Mouse (Mus musculus): ENCODE data around the gene Mras. TPM values are rescaled to one million over a fixed set of nuclear protein-coding genes. Genes with fewer than 3 reads are reported as not detected.
A peak's percentile ranks its signal among the peaks of the same experiment; 100 is the strongest.

The Mras gene
- polyA plus RNA-seq, 1 experiment from 2014 or later, result 50.9 TPM

DNA sequence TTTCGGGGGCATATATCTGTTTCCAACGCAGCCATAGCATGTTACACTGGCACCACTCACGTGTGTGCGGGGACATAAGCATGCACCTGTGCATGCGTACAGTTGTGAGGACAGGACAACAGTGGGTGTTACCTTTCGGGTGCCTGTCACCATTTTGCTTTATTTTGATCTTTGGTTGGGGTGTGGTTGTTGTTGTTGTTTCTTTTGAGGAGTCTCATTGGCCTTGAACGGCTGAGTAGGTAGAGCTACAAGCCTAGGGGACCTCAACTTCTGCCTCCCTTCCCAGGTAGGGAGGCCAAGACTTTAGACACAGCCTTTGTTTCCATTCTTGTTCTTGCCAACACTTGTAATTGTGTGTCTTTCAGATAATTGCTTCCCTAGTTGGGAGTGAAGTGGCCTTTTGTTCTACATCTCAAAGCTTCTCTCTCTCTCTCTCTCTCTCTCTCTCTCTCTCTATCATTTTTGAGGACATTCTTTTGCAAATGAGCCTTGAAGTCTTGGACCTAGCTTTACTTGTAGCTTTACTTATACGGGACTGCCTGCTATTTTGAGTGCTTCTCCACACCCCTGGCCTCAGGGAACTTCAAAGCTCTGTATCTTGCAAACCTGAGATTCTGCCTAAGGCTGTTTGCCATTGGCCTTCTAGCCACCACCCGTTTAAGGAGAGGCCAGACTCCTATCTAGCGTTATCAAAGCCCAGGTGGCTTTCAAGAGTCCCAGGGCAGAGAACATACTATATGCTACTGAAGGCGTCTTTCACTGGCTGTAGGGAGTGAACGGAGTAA lies 792 bp upstream of the Mras start:
- ATAC-seq (ENCODE audit: low FRiP score), result no peak
- H3K9ac ChIP-seq (replicated peaks), result no peak overlapping the region
- H3K27ac ChIP-seq (replicated peaks), result no peak overlapping the region
- H3K36me3 ChIP-seq, result no peaks in the 10 kb centered on the region
- H3K4me1 ChIP-seq, result peaks cover 37% of the 10 kb centered on the region
- no peaks in the 10 kb centered on the region for H3K9me3 ChIP-seq (replicated peaks)
- H3K4me3 ChIP-seq (replicated peaks), result no peak overlapping the region
- H3K27me3 ChIP-seq (replicated peaks), result peaks cover 9% of the 10 kb centered on the region
- 82% methylated on average over 12 of the region's 12 CpGs for WGBS
- peak overlapping the region; percentile 91 for H3K4me2 ChIP-seq

DNA sequence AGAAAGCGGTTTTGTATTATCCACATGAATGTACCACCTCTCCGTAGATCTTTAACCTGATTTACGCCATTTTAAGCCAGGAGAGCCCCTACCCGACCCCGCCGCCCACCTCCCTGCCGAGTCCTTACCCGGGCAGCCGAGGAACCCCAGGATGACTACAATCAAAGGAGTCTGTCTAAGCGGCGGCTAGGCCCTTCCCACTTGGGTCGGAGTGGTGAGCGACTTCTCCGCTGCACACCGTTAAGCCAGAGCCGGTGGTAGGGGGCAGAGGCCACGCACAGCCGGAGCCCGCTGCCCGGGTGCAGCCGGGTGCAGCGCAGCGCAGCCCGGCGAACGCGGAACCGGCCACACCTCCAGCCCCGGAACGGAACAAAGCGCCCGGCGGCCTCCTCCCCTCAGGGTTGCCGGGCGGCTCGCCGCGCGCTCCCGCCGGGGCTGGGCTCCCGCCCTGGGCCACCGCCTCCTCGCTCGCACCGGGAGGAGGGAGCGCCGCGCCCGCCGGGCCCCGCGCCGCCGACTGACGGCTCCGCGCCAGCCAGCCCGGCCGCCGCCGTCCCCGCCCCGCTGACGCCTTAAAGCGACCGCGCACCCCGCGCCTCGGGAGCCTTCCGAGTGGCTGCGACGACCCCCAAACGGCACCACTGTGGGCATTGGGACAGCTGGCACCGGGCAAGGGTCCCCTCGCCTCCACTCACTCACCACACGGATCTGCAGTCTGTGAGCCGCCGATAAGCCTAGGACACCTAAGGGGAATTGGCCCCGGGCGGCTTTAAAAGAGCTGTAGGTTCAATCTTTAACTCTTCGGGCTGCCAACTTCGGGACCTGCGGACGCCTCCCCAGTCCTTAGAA lies 775 bp downstream of the Mras start:
- peak overlapping the region; percentile 91 for H3K4me2 ChIP-seq
- H3K27me3 ChIP-seq (replicated peaks), result peaks cover 9% of the 10 kb centered on the region
- no peaks in the 10 kb centered on the region for H3K36me3 ChIP-seq
- ATAC-seq (ENCODE audit: low FRiP score), result peak; percentile 78
- peak overlapping the region; percentile 83 for H3K4me3 ChIP-seq (replicated peaks)
- under 1% methylated on average over 85 of the region's 86 CpGs for WGBS
- peak overlapping the region; percentile 93 for H3K9ac ChIP-seq (replicated peaks)
- peaks cover 44% of the 10 kb centered on the region for H3K4me1 ChIP-seq
- peak overlapping the region; percentile 92 for H3K27ac ChIP-seq (replicated peaks)
- no peaks in the 10 kb centered on the region for H3K9me3 ChIP-seq (replicated peaks)

DNA sequence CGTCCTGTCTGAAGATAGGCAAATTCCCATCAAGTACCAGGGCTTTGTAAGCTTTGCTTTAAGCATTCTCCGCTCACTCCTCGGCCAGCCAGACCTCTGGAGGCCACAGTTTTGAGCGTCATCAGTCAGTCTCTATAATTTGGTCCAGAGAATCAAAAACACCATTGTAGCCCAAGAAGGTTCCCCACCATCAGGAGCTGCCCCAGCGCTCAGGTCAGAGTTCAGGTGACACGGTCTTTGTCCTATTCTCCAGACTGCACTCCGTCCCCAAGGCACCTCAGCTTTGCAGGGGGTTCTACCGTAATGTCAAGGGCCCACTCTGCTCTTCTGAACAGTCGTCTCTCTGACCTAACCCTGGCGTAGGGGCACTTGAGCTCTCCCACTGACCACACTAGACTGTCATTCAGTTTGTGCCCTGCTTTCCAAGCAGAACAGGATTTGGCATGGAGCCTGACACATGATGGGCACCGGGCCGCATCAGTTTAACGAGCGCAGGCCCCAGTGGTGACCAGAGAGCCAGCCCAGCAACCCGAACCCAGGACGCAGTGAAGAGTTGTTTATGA lies 1.5 kb downstream of the Mras start:
- Histone ChIP-seq H3K36me3 (no peaks in the 10 kb centered on the region), H3K4me2 (peak overlapping the region; percentile 91), H3K4me3 (replicated peaks) (peak overlapping the region; percentile 83), H3K9ac (replicated peaks) (peak overlapping the region; percentile 93), H3K9me3 (replicated peaks) (no peaks in the 10 kb centered on the region), H3K4me1 (peaks cover 44% of the 10 kb centered on the region), H3K27me3 (replicated peaks) (peaks cover 9% of the 10 kb centered on the region), H3K27ac (replicated peaks) (peak overlapping the region; percentile 92)
- 12% methylated on average over 16 of the region's 16 CpGs for WGBS
- peak; percentile 55 for ATAC-seq (ENCODE audit: low FRiP score)

DNA sequence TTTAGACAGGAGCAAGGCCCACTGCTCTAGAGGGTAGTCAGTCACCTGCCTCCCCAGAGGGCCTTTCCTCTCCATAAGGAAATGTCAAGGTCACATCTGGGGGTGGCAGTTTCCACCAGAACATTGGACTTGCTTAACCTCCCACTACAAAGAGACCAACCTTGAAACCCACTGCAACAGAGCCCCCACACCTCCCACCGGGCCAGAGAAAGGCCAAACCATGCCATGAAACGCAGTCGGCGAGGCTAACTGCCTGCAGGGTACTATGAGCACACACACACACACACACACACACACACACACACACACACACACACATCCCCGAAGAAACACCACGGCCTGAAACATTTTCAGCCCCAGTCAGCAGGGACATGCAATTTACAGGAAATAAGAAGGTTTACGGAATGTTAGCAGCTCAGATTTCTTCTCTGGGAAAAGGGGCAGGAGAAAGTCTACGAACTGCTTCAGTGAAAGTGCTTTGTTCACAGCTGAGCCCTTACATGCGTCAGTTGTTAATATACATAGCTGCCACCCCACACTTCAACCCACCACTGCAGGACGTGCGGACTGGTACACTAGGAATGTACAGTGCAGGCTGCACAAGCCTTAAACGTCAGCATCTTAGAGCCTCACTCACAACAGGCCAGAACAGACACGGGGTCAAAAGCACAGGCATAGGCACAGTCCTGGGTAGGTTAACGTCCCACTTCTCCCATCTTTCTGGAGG lies 2.1 kb downstream of the Mras start:
- peaks cover 9% of the 10 kb centered on the region for H3K27me3 ChIP-seq (replicated peaks)
- H3K9me3 ChIP-seq (replicated peaks), result no peaks in the 10 kb centered on the region
- peak overlapping the region; percentile 91 for H3K4me2 ChIP-seq
- 15% methylated on average over 14 of the region's 14 CpGs for WGBS
- no peaks in the 10 kb centered on the region for H3K36me3 ChIP-seq
- H3K4me1 ChIP-seq, result peaks cover 44% of the 10 kb centered on the region
- peak overlapping the region; percentile 93 for H3K9ac ChIP-seq (replicated peaks)
- H3K27ac ChIP-seq (replicated peaks), result peak overlapping the region; percentile 92
- peak overlapping the region; percentile 83 for H3K4me3 ChIP-seq (replicated peaks)
- ATAC-seq (ENCODE audit: low FRiP score), result peak; percentile 51; the same call in 1 of the 2 replicates

- no peak overlapping the region for H3K27ac ChIP-seq (replicated peaks)
Measured at GRCm38 (mm10) chr9:99432478-99432877, 4.7 kb downstream of the Mras start.

GRCm38 (mm10) chr9:99431963-99432362 lies 5.2 kb downstream of the Mras start:
- no peak overlapping the region for H3K4me2 ChIP-seq
- H3K4me1 ChIP-seq, result peaks cover 34% of the 10 kb centered on the region
- 79% methylated on average over 6 of the region's 6 CpGs for WGBS
- H3K9me3 ChIP-seq (replicated peaks), result no peaks in the 10 kb centered on the region
- no peak for ATAC-seq (ENCODE audit: low FRiP score)
- H3K36me3 ChIP-seq, result no peaks in the 10 kb centered on the region
- no peak overlapping the region for H3K27ac ChIP-seq (replicated peaks)
- no peak overlapping the region for H3K4me3 ChIP-seq (replicated peaks)
- H3K27me3 ChIP-seq (replicated peaks), result no peaks in the 10 kb centered on the region
- no peak overlapping the region for H3K9ac ChIP-seq (replicated peaks)

More at GRCm38 (mm10) chr9:99432478-99432877, 4.7 kb downstream of the Mras start:
- Histone ChIP-seq H3K9me3 (replicated peaks) (no peaks in the 10 kb centered on the region), H3K27me3 (replicated peaks) (no peaks in the 10 kb centered on the region), H3K36me3 (no peaks in the 10 kb centered on the region), H3K4me1 (peaks cover 39% of the 10 kb centered on the region), H3K4me3 (replicated peaks) (no peak overlapping the region), H3K4me2 (no peak overlapping the region), H3K9ac (replicated peaks) (no peak overlapping the region)
- ATAC-seq (ENCODE audit: low FRiP score), result no peak
- 92% methylated on average over 4 of the region's 4 CpGs for WGBS

GRCm38 (mm10) chr9:99431346-99431745 lies 5.8 kb downstream of the Mras start:
- H3K9me3 ChIP-seq (replicated peaks), result no peaks in the 10 kb centered on the region
- H3K4me1 ChIP-seq, result peaks cover 32% of the 10 kb centered on the region
- H3K27me3 ChIP-seq (replicated peaks), result no peaks in the 10 kb centered on the region
- no peak overlapping the region for H3K4me2 ChIP-seq
- no peak overlapping the region for H3K9ac ChIP-seq (replicated peaks)
- no peaks in the 10 kb centered on the region for H3K36me3 ChIP-seq
- 94% methylated on average over 8 of the region's 8 CpGs for WGBS
- no peak overlapping the region for H3K27ac ChIP-seq (replicated peaks)
- no peak overlapping the region for H3K4me3 ChIP-seq (replicated peaks)
- no peak for ATAC-seq (ENCODE audit: low FRiP score)

- no peak overlapping the region for H3K4me3 ChIP-seq (replicated peaks)
- H3K4me2 ChIP-seq, result no peak overlapping the region
- WGBS, result 84% methylated on average over 6 of the region's 6 CpGs
- peaks cover 33% of the 10 kb centered on the region for H3K4me1 ChIP-seq
- no peaks in the 10 kb centered on the region for H3K9me3 ChIP-seq (replicated peaks)
- no peaks in the 10 kb centered on the region for H3K36me3 ChIP-seq
- ATAC-seq (ENCODE audit: low FRiP score), result no peak
- no peak overlapping the region for H3K9ac ChIP-seq (replicated peaks)
- no peak overlapping the region for H3K27ac ChIP-seq (replicated peaks)
- H3K27me3 ChIP-seq (replicated peaks), result no peaks in the 10 kb centered on the region
Measured at GRCm38 (mm10) chr9:99430806-99431205, 6.4 kb downstream of the Mras start.

GRCm38 (mm10) chr9:99429845-99430244 lies 7.3 kb downstream of the Mras start:
- Histone ChIP-seq H3K36me3 (no peaks in the 10 kb centered on the region), H3K27me3 (replicated peaks) (no peaks in the 10 kb centered on the region), H3K27ac (replicated peaks) (no peak overlapping the region), H3K4me3 (replicated peaks) (no peak overlapping the region), H3K9ac (replicated peaks) (no peak overlapping the region), H3K4me2 (no peak overlapping the region), H3K4me1 (peaks cover 35% of the 10 kb centered on the region), H3K9me3 (replicated peaks) (no peaks in the 10 kb centered on the region)
- WGBS, result 78% methylated on average over 3 of the region's 3 CpGs
- ATAC-seq (ENCODE audit: low FRiP score), result no peak

DNA sequence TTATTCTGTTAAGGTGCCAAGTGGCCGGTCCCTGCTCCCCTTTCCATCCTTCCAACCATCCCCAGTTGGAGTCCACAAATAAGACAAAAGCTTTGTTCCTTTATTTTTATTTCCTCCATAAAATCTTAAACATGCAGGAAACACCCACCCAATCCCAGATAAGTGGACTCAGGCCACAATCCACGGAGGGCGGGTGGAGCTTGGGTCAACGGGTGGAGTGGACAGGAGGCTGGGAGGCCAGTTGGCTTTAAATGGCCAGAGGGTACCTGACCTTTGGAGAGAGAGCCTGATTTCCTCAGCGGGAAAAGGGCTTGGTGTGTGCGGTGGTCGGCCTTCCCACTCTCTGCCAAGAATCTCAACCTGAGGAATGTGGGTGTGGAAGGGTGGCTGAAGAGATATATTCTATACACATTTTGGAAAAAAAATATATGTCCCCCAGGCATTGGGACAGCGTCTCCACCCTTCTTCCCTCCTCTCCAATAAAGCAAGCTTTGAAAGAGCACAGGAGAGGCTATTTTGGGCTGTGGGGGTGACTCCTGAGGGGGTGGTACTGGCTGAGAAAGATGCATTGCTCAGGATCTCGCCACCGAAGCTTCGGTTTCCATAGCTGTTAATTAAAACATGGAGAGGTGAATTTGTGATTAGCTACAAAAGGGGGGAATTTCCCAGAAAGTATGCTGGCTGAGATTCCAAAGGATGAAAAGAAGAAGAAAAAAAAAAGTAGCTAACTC lies 8.4 kb downstream of the Mras start:
- Histone ChIP-seq H3K9me3 (replicated peaks) (no peaks in the 10 kb centered on the region), H3K4me3 (replicated peaks) (no peak overlapping the region), H3K36me3 (no peaks in the 10 kb centered on the region), H3K4me2 (no peak overlapping the region), H3K4me1 (peaks cover 34% of the 10 kb centered on the region), H3K27ac (replicated peaks) (no peak overlapping the region; the same call in 1 of the 2 replicates), H3K9ac (replicated peaks) (no peak overlapping the region), H3K27me3 (replicated peaks) (no peaks in the 10 kb centered on the region)
- no peak for ATAC-seq (ENCODE audit: low FRiP score)
- WGBS, result 78% methylated on average over 11 of the region's 11 CpGs

Measured in neural tube, embryonic 15.5 days (tissue).